Mouse (Mus musculus) stomach, postnatal 0 days (tissue): ENCODE data around the gene Klhl8.

Experiments used
- CTCF ChIP-seq: IDR thresholded peaks from 2 replicates; pipeline ENCODE4 v1.5.1; 2016; ENCODE audit warnings: antibody characterized with exemption, low read depth, mild to moderate bottlenecking, moderate library complexity
- EP300 ChIP-seq: optimal IDR thresholded peaks from 2 replicates; pipeline ENCODE3; 2016; ENCODE audit warnings: antibody characterized with exemption

DNA sequence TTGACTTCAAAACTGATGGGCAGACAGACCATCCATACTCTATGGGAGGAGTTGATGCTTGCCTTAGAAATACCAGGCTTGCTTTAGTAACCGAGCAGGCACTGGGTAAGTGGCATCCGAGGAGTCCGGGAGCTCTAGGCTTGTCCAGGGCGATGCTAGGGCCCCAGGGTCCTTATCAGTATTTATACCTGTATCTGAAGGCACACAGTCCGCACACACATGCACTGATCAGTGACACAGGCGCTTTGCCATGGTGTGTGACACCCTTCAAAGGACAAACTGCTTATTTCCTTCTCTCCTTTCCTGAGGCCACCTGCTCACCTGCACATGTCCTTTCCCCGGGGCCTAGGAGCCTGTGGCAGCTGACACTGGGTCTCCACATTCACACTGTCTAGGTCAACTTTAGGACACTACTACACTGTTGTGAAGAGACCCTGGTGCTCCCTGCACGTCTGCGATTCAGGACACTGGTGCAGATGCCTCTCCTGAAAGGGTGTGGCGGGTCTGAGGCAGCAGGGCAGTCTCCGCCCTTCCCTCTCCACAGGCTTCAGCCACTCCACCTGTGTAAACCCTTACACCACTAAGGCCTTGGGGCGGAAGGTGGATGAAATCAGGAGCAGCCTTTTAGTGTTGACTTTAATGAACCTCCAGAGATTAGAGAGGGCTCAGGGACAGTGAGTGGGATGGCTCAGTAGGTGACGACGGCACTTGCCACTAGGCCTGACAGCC is 55.4 kb downstream of the Klhl8 start:
- TF ChIP-seq CTCF (no peak), EP300 (no peak)
